Mouse (Mus musculus): ENCODE results near the gene Ubac2.

DNA sequence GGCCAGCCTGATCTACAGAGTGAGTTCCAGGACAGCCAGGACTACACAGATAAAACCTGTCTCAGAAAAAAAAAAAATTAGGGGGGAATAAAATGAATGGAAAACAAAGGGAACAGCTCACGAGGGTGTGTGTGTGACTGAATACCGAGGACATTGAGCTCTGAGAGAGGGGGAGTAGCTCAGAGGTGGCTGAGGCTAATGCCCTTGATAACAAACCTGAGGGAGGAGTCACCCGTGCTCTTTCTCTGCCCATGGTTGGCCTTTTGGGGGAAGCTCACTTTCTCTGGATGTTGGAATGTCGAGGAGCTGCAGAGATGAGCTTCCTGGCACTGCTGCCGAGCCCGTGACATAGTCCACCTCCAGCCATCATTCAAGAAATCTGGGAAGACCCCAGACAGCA, 82.6 kb downstream of the Ubac2 start:
- TF ChIP-seq RAD21 (IDR thresholded peaks at IDR 0.05; ENCODE audit: low read depth, low read length) (no peak), EP300 (IDR thresholded peaks at IDR 0.05; ENCODE audit: low read length) (no peak), ZC3H11A (IDR thresholded peaks at IDR 0.05; ENCODE audit: low read depth, low read length) (no peak), MAZ (IDR thresholded peaks at IDR 0.05; ENCODE audit: low read depth, low read length) (no peak), SMC3 (IDR thresholded peaks at IDR 0.05; ENCODE audit: low read depth, low read length) (no peak), TCF12 (IDR thresholded peaks at IDR 0.05; ENCODE audit: low read depth, low read length) (no peak), ZKSCAN1 (IDR thresholded peaks at IDR 0.05; ENCODE audit: borderline replicate concordance, low read depth, low read length) (no peak), POLR2A (IDR thresholded peaks at IDR 0.05; ENCODE audit: low read depth, low read length) (no peak), NELFE (IDR thresholded peaks at IDR 0.05; ENCODE audit: low read depth, low read length) (no peak)

All from CH12.LX (cell line).